Mouse (Mus musculus) megakaryocyte, embryonic 14.5 days (primary cell): ENCODE results near the gene Gm5460.

Experiments
- FLI1 ChIP-seq: IDR thresholded peaks from 2 replicates; pipeline ENCODE4 v1.6.1; 2012; ENCODE audit warnings: low read length, inconsistent platforms, mixed read lengths
- GATA1 ChIP-seq: IDR thresholded peaks from 3 replicates; pipeline ENCODE4 v1.6.1; 2012; ENCODE audit warnings: mixed read lengths, low read length, inconsistent platforms, borderline replicate concordance

- TF ChIP-seq GATA1 (no peak), FLI1 (no peak)
Measured at GRCm38 (mm10) chr14:34043341-34043740, 26.8 kb downstream of the Gm5460 start.
